Mouse (Mus musculus): ENCODE data around the gene Zfp668. TPM values are rescaled to one million over a fixed set of nuclear protein-coding genes. Genes with fewer than 3 reads are reported as not detected.

Gene Zfp668
- polyA plus RNA-seq (2014; fragmentation: Nextera tagmentation; extraction: Ambion mirVana), result 10.1 and 11.5 TPM in 2 replicates

DNA sequence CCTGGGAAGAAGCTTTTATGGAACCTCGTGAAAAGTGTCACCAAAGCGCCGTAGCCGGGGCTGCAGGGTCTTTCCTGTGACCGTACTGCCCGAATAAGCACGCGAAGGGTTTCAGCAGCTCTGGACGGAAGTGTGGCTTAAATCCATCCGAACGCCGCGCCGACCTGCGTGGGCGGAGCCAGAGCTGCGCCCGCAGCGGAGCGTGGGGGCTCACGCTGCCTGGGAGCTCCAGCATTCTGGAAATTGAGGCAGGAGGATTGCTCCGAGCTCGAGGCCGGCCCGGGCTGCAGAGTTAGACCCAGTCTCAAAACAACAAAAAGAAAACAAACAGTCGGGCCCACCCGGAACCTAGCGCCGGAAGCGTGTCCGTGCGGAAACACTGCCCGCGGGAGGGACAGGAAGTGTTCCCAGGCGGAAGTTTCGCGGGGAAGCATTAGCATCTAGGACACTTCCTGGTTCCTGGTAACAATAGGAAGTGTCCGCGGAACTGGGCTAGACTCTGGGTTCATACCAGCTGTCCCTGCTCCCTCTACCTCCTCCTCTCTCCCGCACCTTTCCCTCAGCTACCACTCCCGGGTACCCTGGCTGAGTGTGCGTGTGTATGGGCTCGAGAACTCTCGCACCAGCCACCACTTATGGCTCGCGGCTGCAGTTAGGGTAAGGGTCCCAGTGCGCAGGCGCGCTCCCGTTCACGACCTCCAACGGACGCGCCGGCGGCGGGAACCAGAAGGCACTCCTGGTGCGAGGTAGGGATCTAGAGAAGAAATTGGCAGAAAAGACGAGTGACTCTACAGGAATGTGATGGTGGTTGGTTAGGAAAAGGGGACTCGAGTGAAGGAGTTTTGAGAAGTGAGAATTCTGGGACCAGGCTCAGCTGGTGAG lies at the start of gene Zfp668:
Zfp668 (minus strand) TSS at position 362 of the 882 bp plus-strand sequence.
- peak; percentile 55 for ATAC-seq (replicated peaks; ENCODE audit: insufficient number of reproducible peaks, low FRiP score, low TSS enrichment)
- H3K9ac ChIP-seq (ENCODE audit: low read depth, low read length), result peak within 1 kb of the TSS; percentile 98
- H3K27ac ChIP-seq (ENCODE audit: low read depth, low read length), result peak within 1 kb of the TSS; percentile 99
- under 1% methylated on average over 58 of the region's 60 CpGs for WGBS (ENCODE audit: insufficient replicate concordance)
- peak within 1 kb of the TSS; percentile 92 for H3K4me3 ChIP-seq (ENCODE audit: low read depth, low read length)
- H3K4me2 ChIP-seq, result peak within 1 kb of the TSS; percentile 88
- no peaks in the 10 kb centered on the region for H3K9me3 ChIP-seq (replicated peaks; ENCODE audit: control insufficient read depth, low read length)
- peaks cover 36% of the 10 kb centered on the region for H3K36me3 ChIP-seq (ENCODE audit: control insufficient read depth, insufficient read depth, low read length)
- peaks cover 13% of the 10 kb centered on the region for H3K4me1 ChIP-seq (ENCODE audit: control insufficient read depth, insufficient read depth, low read length)
- H3K27me3 ChIP-seq (ENCODE audit: control insufficient read depth, insufficient read depth, low read length), result no peaks in the 10 kb centered on the region

DNA sequence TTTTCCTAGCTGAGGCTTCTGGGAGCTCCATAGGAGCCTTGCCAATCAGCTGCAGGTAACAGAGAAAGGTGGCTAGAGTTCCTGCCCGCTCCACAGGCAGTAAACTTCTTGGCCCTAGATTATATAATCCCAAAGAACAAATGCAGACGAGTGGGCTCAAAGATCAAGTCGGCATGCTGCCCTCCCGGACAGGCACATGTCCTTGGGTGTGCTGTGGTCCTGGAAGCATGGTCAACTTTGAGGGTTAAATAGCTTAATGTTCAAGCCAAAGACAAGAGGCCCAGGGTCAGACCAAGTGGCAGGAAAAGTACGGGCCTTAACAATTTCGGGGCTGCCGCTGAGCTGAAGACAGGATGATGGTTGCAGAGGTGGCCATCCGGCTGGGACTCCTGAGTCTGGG lies 49.4 kb upstream of the Zfp668 start:
- H3K9ac ChIP-seq (ENCODE audit: low read depth, low read length), result no peak overlapping the region
- no peaks in the 10 kb centered on the region for H3K36me3 ChIP-seq (ENCODE audit: control insufficient read depth, insufficient read depth, low read length)
- no peak overlapping the region for H3K27ac ChIP-seq (ENCODE audit: low read depth, low read length)
- H3K9me3 ChIP-seq (replicated peaks; ENCODE audit: control insufficient read depth, low read length), result no peaks in the 10 kb centered on the region
- H3K27me3 ChIP-seq (ENCODE audit: control insufficient read depth, insufficient read depth, low read length), result peaks cover 17% of the 10 kb centered on the region
- 84% methylated on average over 8 of the region's 8 CpGs for WGBS (ENCODE audit: insufficient replicate concordance)
- H3K4me3 ChIP-seq (ENCODE audit: low read depth, low read length), result no peak overlapping the region
- 0 out of 2 replicates have a peak, but pooled peaks cover 3% of the 10 kb centered on the region for H3K4me1 ChIP-seq (ENCODE audit: control insufficient read depth, insufficient read depth, low read length)
- H3K4me2 ChIP-seq, result no peak overlapping the region
- no peak for ATAC-seq (replicated peaks; ENCODE audit: insufficient number of reproducible peaks, low FRiP score, low TSS enrichment)

DNA sequence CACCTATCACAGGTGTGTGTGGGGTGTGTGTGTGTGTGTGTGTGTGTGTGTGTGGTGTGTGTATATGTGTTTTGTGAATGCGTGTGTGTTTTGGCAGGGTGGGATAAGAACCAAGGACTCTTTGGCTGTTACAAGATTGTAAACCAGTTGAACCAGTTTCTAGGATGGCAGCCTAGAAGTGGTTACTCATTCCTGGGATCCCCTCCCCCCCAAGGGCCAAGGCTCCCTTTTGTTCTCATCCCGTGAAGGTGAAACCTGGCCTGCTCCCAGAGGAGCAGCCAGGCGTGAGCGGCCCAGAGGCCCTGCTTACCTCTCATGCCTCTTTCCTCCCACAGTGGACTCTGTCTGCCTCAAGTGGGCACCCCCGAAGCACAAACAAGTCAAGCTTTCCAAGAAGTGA lies 48.6 kb upstream of the Zfp668 start:
- 82% methylated on average over 5 of the region's 5 CpGs for WGBS (ENCODE audit: insufficient replicate concordance)

DNA sequence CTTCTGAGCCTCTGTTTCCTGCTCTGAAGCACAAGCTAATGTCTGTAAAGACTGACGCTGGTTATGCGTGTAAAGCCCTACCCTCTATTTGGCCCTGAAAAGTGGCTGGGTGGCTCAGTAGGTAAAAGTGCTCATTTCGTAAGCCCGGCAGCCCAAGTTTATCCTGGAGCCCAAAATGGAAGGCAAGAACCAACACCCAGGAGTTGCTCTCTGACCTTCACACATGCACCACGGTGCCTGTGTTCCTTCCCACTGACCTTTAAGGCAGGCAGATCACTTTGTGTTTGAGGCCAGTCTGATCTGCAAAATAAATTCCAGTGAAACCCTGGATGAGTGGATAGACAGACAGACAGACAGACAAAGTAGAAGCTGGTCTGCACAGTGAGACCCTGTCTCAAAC lies 47.1 kb upstream of the Zfp668 start:
- Histone ChIP-seq H3K9me3 (replicated peaks; ENCODE audit: control insufficient read depth, low read length) (no peaks in the 10 kb centered on the region), H3K36me3 (ENCODE audit: control insufficient read depth, insufficient read depth, low read length) (no peaks in the 10 kb centered on the region)

More for the DNA sequence above, 48.6 kb upstream of the Zfp668 start:
- no peak overlapping the region for H3K27ac ChIP-seq (ENCODE audit: low read depth, low read length)
- H3K4me1 ChIP-seq (ENCODE audit: control insufficient read depth, insufficient read depth, low read length), result 0 out of 2 replicates have a peak, but pooled peaks cover 3% of the 10 kb centered on the region
- ATAC-seq (replicated peaks; ENCODE audit: insufficient number of reproducible peaks, low FRiP score, low TSS enrichment), result no peak
- no peak overlapping the region for H3K4me3 ChIP-seq (ENCODE audit: low read depth, low read length)
- H3K27me3 ChIP-seq (ENCODE audit: control insufficient read depth, insufficient read depth, low read length), result peaks cover 15% of the 10 kb centered on the region
- no peak overlapping the region for H3K9ac ChIP-seq (ENCODE audit: low read depth, low read length)
- no peaks in the 10 kb centered on the region for H3K36me3 ChIP-seq (ENCODE audit: control insufficient read depth, insufficient read depth, low read length)
- no peaks in the 10 kb centered on the region for H3K9me3 ChIP-seq (replicated peaks; ENCODE audit: control insufficient read depth, low read length)
- H3K4me2 ChIP-seq, result no peak overlapping the region

DNA sequence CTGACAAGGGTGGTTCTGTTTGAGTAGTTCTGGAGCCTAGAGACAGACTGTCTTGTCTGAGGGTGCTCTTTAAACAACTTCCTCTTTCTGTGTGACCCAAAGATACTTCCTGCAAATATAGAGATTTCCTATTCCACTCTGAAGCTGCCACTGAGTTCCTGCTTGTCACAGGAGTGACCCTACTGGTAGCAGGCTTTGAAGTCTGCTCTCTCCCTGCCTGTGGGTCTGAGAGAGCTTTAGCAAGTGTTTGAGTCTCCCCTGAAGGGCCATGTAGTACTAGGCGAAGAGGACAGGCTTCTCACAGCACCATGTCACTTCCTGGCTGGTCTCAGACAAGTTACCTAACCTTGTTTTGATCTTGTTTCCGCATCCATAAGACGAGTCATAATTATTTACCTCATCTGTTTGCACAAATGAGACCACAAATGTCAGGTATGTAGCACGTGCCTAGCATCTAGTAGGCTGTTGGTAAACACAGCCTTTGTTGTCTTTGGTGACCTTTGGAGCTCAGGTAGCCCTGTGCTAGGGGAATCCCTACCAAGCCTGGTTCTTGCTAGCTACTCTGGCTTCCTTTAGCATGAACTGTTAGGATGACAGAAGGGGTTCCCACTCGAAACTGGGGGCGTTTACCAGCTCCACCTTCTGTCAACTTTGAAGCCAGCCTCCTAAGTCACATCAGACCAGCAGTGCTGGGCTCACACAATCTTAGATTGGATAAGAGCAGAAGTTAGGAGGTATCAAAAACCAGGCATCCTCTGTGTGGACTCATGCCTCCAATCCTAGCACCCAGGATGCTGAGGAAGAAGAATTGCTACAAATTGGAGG lies 46.0 kb upstream of the Zfp668 start:
- Histone ChIP-seq H3K9ac (ENCODE audit: low read depth, low read length) (no peak overlapping the region), H3K4me1 (ENCODE audit: control insufficient read depth, insufficient read depth, low read length) (no peaks in the 10 kb centered on the region), H3K27me3 (ENCODE audit: control insufficient read depth, insufficient read depth, low read length) (no peaks in the 10 kb centered on the region), H3K4me2 (no peak overlapping the region), H3K4me3 (ENCODE audit: low read depth, low read length) (no peak overlapping the region), H3K27ac (ENCODE audit: low read depth, low read length) (no peak overlapping the region), H3K9me3 (replicated peaks; ENCODE audit: control insufficient read depth, low read length) (no peaks in the 10 kb centered on the region), H3K36me3 (ENCODE audit: control insufficient read depth, insufficient read depth, low read length) (no peaks in the 10 kb centered on the region; the same call in 1 of the 2 replicates)
- WGBS (ENCODE audit: insufficient replicate concordance), result 80% methylated on average over 6 of the region's 6 CpGs
- no peak for ATAC-seq (replicated peaks; ENCODE audit: insufficient number of reproducible peaks, low FRiP score, low TSS enrichment)

More for the DNA sequence above, 47.1 kb upstream of the Zfp668 start:
- H3K4me3 ChIP-seq (ENCODE audit: low read depth, low read length), result no peak overlapping the region
- no peak overlapping the region for H3K27ac ChIP-seq (ENCODE audit: low read depth, low read length)
- no peak overlapping the region for H3K9ac ChIP-seq (ENCODE audit: low read depth, low read length)
- H3K4me1 ChIP-seq (ENCODE audit: control insufficient read depth, insufficient read depth, low read length), result no peaks in the 10 kb centered on the region
- no peak for ATAC-seq (replicated peaks; ENCODE audit: insufficient number of reproducible peaks, low FRiP score, low TSS enrichment)
- peaks cover 5% of the 10 kb centered on the region for H3K27me3 ChIP-seq (ENCODE audit: control insufficient read depth, insufficient read depth, low read length)
- WGBS (ENCODE audit: insufficient replicate concordance), result 87% methylated on average over 5 of the region's 5 CpGs
- H3K4me2 ChIP-seq, result no peak overlapping the region

DNA sequence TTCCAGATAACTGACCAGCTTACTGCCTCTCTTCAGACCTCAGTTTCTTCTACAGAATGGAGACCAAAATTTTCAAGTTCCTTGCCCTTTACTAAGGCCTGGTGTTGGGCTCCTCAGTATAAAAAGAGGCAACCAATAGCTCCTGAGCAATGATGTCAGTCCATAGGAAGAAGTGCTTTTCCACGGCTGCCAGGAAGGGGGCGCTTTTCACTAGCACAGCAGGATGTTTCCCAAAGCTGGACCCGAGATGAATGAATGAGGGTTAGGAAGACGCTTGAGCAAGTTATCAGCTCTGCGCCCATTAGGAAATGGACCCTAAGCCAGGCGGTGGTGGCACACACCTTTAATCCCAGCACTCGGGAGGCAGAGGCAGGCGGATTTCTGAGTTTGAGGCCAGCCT lies 44.9 kb upstream of the Zfp668 start:
- no peak for ATAC-seq (replicated peaks; ENCODE audit: insufficient number of reproducible peaks, low FRiP score, low TSS enrichment)
- Histone ChIP-seq H3K9ac (ENCODE audit: low read depth, low read length) (no peak overlapping the region), H3K4me3 (ENCODE audit: low read depth, low read length) (no peak overlapping the region), H3K36me3 (ENCODE audit: control insufficient read depth, insufficient read depth, low read length) (peaks cover 5% of the 10 kb centered on the region; the same call in 1 of the 2 replicates), H3K27me3 (ENCODE audit: control insufficient read depth, insufficient read depth, low read length) (no peaks in the 10 kb centered on the region), H3K4me2 (no peak overlapping the region), H3K9me3 (replicated peaks; ENCODE audit: control insufficient read depth, low read length) (no peaks in the 10 kb centered on the region), H3K4me1 (ENCODE audit: control insufficient read depth, insufficient read depth, low read length) (no peaks in the 10 kb centered on the region), H3K27ac (ENCODE audit: low read depth, low read length) (no peak overlapping the region)
- 62% methylated on average over 8 of the region's 8 CpGs for WGBS (ENCODE audit: insufficient replicate concordance)

DNA sequence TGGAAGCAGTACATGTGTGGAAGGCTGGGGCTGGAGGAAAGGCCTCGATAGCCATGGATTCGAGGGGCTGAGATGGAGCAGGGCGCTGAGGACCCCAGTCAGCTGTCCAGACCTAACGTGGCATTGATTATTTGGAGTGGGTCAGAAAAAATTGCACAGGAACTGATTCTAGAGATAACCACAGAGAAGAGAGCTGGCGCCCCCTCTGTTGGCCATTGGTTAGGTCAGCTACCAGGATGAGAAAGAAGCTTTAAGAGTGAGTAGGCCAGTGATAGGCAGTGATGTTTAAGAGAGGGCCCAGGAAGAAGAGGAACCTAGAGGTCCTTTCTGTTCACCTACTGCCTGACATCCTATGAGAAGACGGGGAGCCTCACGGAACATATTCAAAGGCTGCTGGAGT lies 42.7 kb upstream of the Zfp668 start:
- Histone ChIP-seq H3K4me3 (ENCODE audit: low read depth, low read length) (no peak overlapping the region), H3K4me1 (ENCODE audit: control insufficient read depth, insufficient read depth, low read length) (no peaks in the 10 kb centered on the region), H3K9me3 (replicated peaks; ENCODE audit: control insufficient read depth, low read length) (no peaks in the 10 kb centered on the region), H3K36me3 (ENCODE audit: control insufficient read depth, insufficient read depth, low read length) (peaks cover 5% of the 10 kb centered on the region; the same call in 1 of the 2 replicates), H3K9ac (ENCODE audit: low read depth, low read length) (no peak overlapping the region), H3K4me2 (no peak overlapping the region), H3K27me3 (ENCODE audit: control insufficient read depth, insufficient read depth, low read length) (no peaks in the 10 kb centered on the region), H3K27ac (ENCODE audit: low read depth, low read length) (no peak overlapping the region)
- WGBS (ENCODE audit: insufficient replicate concordance), result 76% methylated on average over 7 of the region's 7 CpGs
- ATAC-seq (replicated peaks; ENCODE audit: insufficient number of reproducible peaks, low FRiP score, low TSS enrichment), result no peak

DNA sequence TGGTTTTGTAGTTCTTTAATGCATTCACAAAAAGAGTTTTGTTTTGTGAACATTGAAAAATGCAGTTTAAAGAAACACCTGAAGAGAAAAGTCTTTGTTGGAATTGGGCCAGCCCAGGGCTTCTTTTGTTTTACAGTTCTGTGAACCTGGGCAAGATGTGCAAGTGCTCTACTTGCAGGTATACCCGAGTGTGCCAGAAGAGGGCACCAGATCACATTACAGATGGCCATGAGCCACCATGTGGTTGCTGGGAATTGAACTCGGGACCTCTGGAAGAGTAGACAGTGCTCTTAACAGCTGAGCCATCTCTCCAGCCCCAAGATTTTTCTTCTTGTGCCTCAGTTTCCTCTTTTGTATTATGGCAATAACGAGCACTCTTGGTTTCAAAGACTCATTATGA lies 41.6 kb upstream of the Zfp668 start:
- Histone ChIP-seq H3K4me1 (ENCODE audit: control insufficient read depth, insufficient read depth, low read length) (no peaks in the 10 kb centered on the region), H3K4me2 (no peak overlapping the region), H3K4me3 (ENCODE audit: low read depth, low read length) (no peak overlapping the region), H3K9me3 (replicated peaks; ENCODE audit: control insufficient read depth, low read length) (no peaks in the 10 kb centered on the region), H3K36me3 (ENCODE audit: control insufficient read depth, insufficient read depth, low read length) (peaks cover 5% of the 10 kb centered on the region; the same call in 1 of the 2 replicates), H3K27me3 (ENCODE audit: control insufficient read depth, insufficient read depth, low read length) (no peaks in the 10 kb centered on the region), H3K27ac (ENCODE audit: low read depth, low read length) (no peak overlapping the region), H3K9ac (ENCODE audit: low read depth, low read length) (no peak overlapping the region)
- no peak for ATAC-seq (replicated peaks; ENCODE audit: insufficient number of reproducible peaks, low FRiP score, low TSS enrichment)
- 58% methylated on average over 3 of the region's 3 CpGs for WGBS (ENCODE audit: insufficient replicate concordance)

Data from heart, embryonic 11.5 days (tissue).